Mouse (Mus musculus) embryonic facial prominence, embryonic 10.5 days (tissue): ENCODE measurements around the gene Gm10228. TPM values are rescaled to one million over a fixed set of nuclear protein-coding genes. Genes with fewer than 3 reads are reported as not detected.
"Not testable (repeated sequence)": the region's sequence is repeated elsewhere in the genome, so short reads cannot be mapped to it uniquely, and the experiment has no call there.

Experiments used
- DNase-seq: peaks from one replicate; pipeline ENCODE4 v3.0.0-alpha.2; 2017; ENCODE audit warnings: low spot score
- H3K27ac ChIP-seq: fragments of 300-500 bp; sonication (generic); replicated peaks from 2 replicates; pipeline ENCODE4 v1.5.1; 2016; ENCODE audit warnings: mild to moderate bottlenecking
- H3K27me3 ChIP-seq: fragments of 300-500 bp; sonication (generic); replicated peaks from 2 replicates; pipeline ENCODE4 v1.6.1; 2016; ENCODE audit warnings: low read depth, mild to moderate bottlenecking; ENCODE audit not compliant: poor library complexity, severe bottlenecking
- H3K36me3 ChIP-seq: fragments of 300-500 bp; sonication (generic); replicated peaks from 2 replicates; pipeline ENCODE4 v1.6.1; 2016; ENCODE audit warnings: mild to moderate bottlenecking, moderate library complexity
- H3K4me1 ChIP-seq: fragments of 300-500 bp; sonication (generic); 2 replicates; pipeline ENCODE4 v1.6.1; 2016
- H3K4me3 ChIP-seq: fragments of 300-500 bp; sonication (generic); 2 replicates; pipeline ENCODE4 v1.5.1; 2016; ENCODE audit warnings: mild to moderate bottlenecking, moderate library complexity
- H3K9me3 ChIP-seq: fragments of 300-500 bp; sonication (generic); 2 replicates; pipeline ENCODE4 v1.6.1; 2016; ENCODE audit warnings: mild to moderate bottlenecking
- WGBS: fragments of 180-500 bp; shearing (Covaris S2); methylation state at CpG from one replicate; pipeline ENCODE4 v1.1.7; 2016; 5-methylcytosine and 5-hydroxymethylcytosine counted together
- polyA plus RNA-seq: library from polyadenylated mRNA; unstranded; fragments of >200 nt; fragmentation: Nextera tagmentation; extraction: Ambion mirVana; gene quantifications from 2 replicates; pipeline ENCODE4 v1.2.1, GENCODE M21; 2016

Gm10228 gene
- not detected in 2 replicates for polyA plus RNA-seq

DNA sequence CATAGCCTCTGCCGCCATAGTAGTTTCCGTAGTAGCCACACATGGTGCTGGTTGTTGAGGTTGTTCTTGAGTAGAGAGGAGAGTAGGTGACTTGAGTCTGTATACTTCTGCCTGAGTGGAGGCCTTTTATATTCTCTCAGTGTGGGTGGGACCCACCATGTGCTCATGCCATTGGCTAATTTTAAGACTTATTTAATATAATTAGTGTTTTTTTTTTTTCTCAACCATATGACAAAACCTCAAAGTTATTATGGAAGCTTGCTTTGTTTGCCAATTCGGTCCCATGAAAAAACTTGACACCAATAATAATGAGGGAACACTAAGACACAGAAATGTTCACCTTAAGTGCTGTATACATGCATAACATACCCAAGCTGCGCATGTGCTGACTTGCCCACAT lies at the start of gene Gm10228:
TSS of gene Gm10228 (minus strand) at position 101 of the 400 bp plus-strand sequence.
- H3K9me3 ChIP-seq, H3K4me3 ChIP-seq, H3K4me1 ChIP-seq, H3K27ac ChIP-seq, DNase-seq, H3K27me3 ChIP-seq, H3K36me3 ChIP-seq: not testable (repeated sequence)
- WGBS: 87% methylated on average over 2 of the region's 4 CpGs

DNA sequence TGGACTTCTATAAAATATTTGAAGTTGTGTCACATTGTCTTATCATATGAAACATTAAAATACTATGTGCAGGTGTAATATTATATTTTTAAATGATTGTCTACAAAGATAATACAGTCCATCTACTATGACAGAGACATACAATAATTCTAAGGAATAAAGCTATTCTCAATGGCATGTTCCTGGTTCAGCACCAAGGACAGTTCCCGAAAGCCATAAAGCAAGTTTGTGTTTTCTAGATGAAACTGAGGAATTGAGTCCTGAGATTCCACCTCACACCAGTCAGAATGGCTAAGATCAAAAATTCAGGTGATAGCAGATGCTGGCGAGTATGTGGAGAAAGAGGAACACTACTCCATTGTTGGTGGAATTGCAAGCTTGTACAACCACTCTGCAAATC lies 29.8 kb upstream of the Gm10228 start:
- not testable (repeated sequence) for H3K4me3 ChIP-seq, H3K4me1 ChIP-seq, H3K27me3 ChIP-seq, H3K9me3 ChIP-seq, H3K36me3 ChIP-seq, H3K27ac ChIP-seq
- DNase-seq: peak; percentile 38
- 72% methylated on average over 2 of the region's 2 CpGs for WGBS

DNA sequence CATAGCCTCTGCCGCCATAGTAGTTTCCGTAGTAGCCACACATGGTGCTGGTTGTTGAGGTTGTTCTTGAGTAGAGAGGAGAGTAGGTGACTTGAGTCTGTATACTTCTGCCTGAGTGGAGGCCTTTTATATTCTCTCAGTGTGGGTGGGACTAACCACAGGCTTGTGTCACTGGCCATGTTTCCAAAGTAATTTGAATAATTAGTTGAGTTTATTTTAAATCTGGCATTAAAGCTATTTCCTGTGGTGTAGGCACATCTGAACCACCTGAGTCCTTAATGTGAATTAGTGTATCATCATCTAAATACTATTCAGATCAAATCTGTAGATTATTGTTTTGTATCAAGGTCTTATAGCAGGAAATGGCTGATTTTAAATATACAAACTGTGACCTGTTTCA lies 22.6 kb upstream of the Gm10228 start, which contains the start of gene 1110025L11Rik:
TSS of gene 1110025L11Rik (minus strand) at position 101 of the 400 bp plus-strand sequence.
- H3K9me3 ChIP-seq, DNase-seq, H3K4me1 ChIP-seq, H3K4me3 ChIP-seq, H3K27me3 ChIP-seq, H3K27ac ChIP-seq, H3K36me3 ChIP-seq: not testable (repeated sequence)
- no CpG with 5 or more reads among the region's 2 CpGs for WGBS

DNA sequence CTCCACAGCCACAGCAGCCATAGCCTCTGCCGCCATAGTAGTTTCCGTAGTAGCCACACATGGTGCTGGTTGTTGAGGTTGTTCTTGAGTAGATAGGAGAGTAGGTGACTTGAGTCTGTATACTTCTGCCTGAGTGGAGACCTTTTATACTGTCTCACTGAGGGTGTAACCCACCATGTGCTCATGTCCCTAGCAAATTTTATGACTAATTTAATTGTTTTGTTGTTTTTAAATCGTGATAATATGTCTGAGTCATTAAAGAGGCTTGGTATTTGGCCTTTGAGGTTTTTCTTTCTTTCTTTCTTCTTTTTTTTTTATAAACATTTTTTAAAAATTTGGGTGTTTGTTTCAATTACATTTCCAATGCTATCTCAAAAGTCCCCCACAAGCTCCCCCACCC lies 6.5 kb upstream of the Gm10228 start, which contains the start of gene Krtap6-5:
TSS of gene Krtap6-5 (minus strand) at position 101 of the 400 bp plus-strand sequence.
- no peak for DNase-seq
- H3K4me1 ChIP-seq: no peaks in the 10 kb centered on the region
- H3K9me3 ChIP-seq: no peaks in the 10 kb centered on the region
- 88% methylated on average over 3 of the region's 3 CpGs for WGBS
- H3K27me3 ChIP-seq: no peaks in the 10 kb centered on the region
- no peak within 1 kb of the TSS for H3K4me3 ChIP-seq
- no peaks in the 10 kb centered on the region for H3K36me3 ChIP-seq
- no peak within 1 kb of the TSS for H3K27ac ChIP-seq

DNA sequence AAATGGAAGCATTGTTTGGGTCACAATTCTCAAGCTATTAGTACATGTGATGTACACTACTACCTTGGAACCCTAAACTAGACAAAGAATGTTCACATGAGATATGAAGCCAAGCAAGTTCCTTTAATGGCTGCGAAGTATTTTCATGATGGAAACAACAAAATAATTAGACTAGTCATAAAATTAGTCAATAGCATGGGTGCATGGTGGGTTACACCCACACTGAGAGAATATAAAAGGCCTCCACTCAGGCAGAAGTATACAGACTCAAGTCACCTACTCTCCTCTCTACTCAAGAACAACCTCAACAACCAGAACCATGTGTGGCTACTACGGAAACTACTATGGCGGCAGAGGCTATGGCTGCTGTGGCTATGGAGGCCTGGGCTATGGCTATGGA lies 9.9 kb downstream of the Gm10228 start, which contains the start of gene Krtap6-1:
TSS of gene Krtap6-1 (plus strand) at position 301 of the 400 bp plus-strand sequence.
- not testable (repeated sequence) for H3K27me3 ChIP-seq, H3K36me3 ChIP-seq, DNase-seq, H3K4me3 ChIP-seq, H3K27ac ChIP-seq, H3K9me3 ChIP-seq, H3K4me1 ChIP-seq
- 92% methylated on average over 3 of the region's 3 CpGs for WGBS

DNA sequence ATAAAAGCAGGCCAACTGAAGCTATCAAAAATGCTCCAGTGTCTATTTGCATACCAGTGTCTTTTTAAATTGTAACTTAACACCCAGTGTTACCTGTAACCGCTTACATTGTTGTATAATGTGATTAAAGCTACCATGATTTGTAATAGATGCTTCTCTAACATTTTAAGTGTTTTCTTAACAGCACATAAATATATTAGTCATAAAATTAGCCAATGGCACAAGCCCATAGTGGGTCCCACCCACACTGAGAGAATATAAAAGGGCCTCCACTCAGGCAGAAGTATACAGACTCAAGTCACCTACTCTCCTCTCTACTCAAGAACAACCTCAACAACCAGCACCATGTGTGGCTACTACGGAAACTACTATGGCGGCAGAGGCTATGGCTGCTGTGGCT lies 26.3 kb downstream of the Gm10228 start, which contains the start of gene Gm10229:
TSS of gene Gm10229 (plus strand) at position 301 of the 400 bp plus-strand sequence.
- WGBS: 94% methylated on average over 3 of the region's 3 CpGs

DNA sequence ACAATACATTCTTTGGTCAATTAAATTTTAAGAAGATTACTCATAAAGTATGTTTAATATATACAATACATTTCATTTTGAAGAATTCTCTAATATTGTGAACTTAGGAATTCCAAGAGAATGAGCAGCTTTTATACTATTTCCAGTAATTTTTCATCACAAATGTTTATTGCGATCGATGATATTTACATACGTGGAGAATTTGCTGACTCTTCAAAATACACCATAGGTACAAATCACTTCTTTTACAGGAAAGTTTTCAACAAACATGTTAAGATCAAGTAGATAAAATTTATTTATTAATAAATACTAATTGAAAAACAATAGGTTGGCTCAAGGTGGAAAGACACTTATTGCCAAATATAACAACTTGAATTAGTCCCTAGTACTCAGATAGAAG lies 27.3 kb downstream of the Gm10228 start:
- H3K4me3 ChIP-seq: no peak overlapping the region
- H3K4me1 ChIP-seq: no peaks in the 10 kb centered on the region
- no peak overlapping the region for H3K27ac ChIP-seq
- no peaks in the 10 kb centered on the region for H3K27me3 ChIP-seq
- no peak for DNase-seq
- WGBS: 96% methylated on average over 3 of the region's 3 CpGs
- no peaks in the 10 kb centered on the region for H3K36me3 ChIP-seq
- H3K9me3 ChIP-seq: no peaks in the 10 kb centered on the region

More for the DNA sequence above, 26.3 kb downstream of the Gm10228 start, which contains the start of gene Gm10229:
- not testable (repeated sequence) for H3K27ac ChIP-seq, H3K4me3 ChIP-seq, H3K36me3 ChIP-seq, H3K4me1 ChIP-seq, H3K9me3 ChIP-seq, DNase-seq, H3K27me3 ChIP-seq

DNA sequence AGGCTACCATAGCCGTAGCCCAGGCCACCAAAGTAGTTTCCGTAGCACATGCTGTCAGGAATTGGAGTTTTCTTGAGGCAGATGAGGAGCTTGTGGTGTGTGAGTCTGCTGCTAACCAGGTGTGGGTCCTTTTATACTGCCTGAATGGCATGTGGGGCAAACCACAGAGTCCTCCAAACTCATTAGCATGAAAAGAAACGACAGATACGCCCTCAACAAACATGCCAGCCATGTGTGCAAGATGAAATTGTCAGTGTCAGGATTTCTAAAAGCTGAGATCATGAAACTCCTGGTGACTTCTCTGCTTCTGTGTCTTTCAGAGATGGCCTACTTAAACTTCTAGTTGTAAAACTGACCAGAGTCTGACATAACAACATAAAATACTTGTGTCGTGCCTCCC lies 30.6 kb downstream of the Gm10228 start, which contains the start of gene Krtap22-2:
TSS of gene Krtap22-2 (minus strand) at position 101 of the 400 bp plus-strand sequence.
- no peaks in the 10 kb centered on the region for H3K4me1 ChIP-seq
- no peaks in the 10 kb centered on the region for H3K9me3 ChIP-seq
- 86% methylated on average over 5 of the region's 5 CpGs for WGBS
- DNase-seq: no peak
- no peak within 1 kb of the TSS for H3K27ac ChIP-seq
- H3K27me3 ChIP-seq: no peaks in the 10 kb centered on the region
- no peak within 1 kb of the TSS for H3K4me3 ChIP-seq
- H3K36me3 ChIP-seq: no peaks in the 10 kb centered on the region

Other genes with a start within 250 kb of the Gm10228 start
- not detected in 2 replicates for gene Gm20741, start 229.3 kb downstream of the Gm10228 start, polyA plus RNA-seq
- gene Krtap15, start 221.3 kb downstream of the Gm10228 start, polyA plus RNA-seq: not detected in 2 replicates
- not detected in 2 replicates for gene Krtap14, start 215.3 kb downstream of the Gm10228 start, polyA plus RNA-seq
- not detected in 2 replicates for gene Krtap19-1, start 172.1 kb downstream of the Gm10228 start, polyA plus RNA-seq
- not detected in 2 replicates for gene Krtap19-2, start 167.2 kb downstream of the Gm10228 start, polyA plus RNA-seq
- gene Krtap19-3, start 163.4 kb downstream of the Gm10228 start, polyA plus RNA-seq: not detected in 2 replicates
- gene Krtap19-4, start 156.4 kb downstream of the Gm10228 start, polyA plus RNA-seq: not detected in 2 replicates
- not detected in 2 replicates for gene Krtap19-5, start 145.0 kb downstream of the Gm10228 start, polyA plus RNA-seq
- not detected in 2 replicates for gene Krtap19-9b, start 109.2 kb downstream of the Gm10228 start, polyA plus RNA-seq
- gene Krtap16-3, start 78.6 kb downstream of the Gm10228 start, polyA plus RNA-seq: not detected in 2 replicates
- gene Krtap22-2, start 30.7 kb downstream of the Gm10228 start, polyA plus RNA-seq: not detected in 2 replicates
- not detected in 2 replicates for gene Gm10229, start 26.2 kb downstream of the Gm10228 start, polyA plus RNA-seq
- gene Krtap6-1, start 9.8 kb downstream of the Gm10228 start, polyA plus RNA-seq: not detected in 2 replicates
- not detected in 2 replicates for gene Krtap6-5, start 6.4 kb upstream of the Gm10228 start, polyA plus RNA-seq
- not detected in 2 replicates for gene 1110025L11Rik, start 22.5 kb upstream of the Gm10228 start, polyA plus RNA-seq
- gene Krtap6-3, start 42.5 kb upstream of the Gm10228 start, polyA plus RNA-seq: not detected in 2 replicates
- not detected in 2 replicates for gene Gm6358, start 99.4 kb upstream of the Gm10228 start, polyA plus RNA-seq
- gene Gm10061, start 109.6 kb upstream of the Gm10228 start, polyA plus RNA-seq: not detected in 2 replicates
- gene Gm9789, start 116.5 kb upstream of the Gm10228 start, polyA plus RNA-seq: not detected in 2 replicates
- not detected in 2 replicates for gene Gm7735, start 128.0 kb upstream of the Gm10228 start, polyA plus RNA-seq
- gene 1110057P08Rik, start 133.3 kb upstream of the Gm10228 start, polyA plus RNA-seq: not detected in 2 replicates
- gene Krtap20-2, start 164.4 kb upstream of the Gm10228 start, polyA plus RNA-seq: not detected in 2 replicates